Mouse (Mus musculus): ENCODE data around the gene Orc3. TPM values are rescaled to one million over a fixed set of nuclear protein-coding genes. Genes with fewer than 3 reads are reported as not detected.

Gene Orc3
- polyA plus RNA-seq, 1 experiment from 2014 or later = 30.3 TPM

GRCm38 (mm10) chr4:34551966-34552365, 62.8 kb downstream of the Orc3 start:
- in situ Hi-C loops (cut with MboI; ENCODE audit: low pct_unique_long_range_greater_than_20kb) = no loop called here
- no peak for TF ChIP-seq CTCF (IDR thresholded peaks at IDR 0.05)
- CTCF ChIA-PET = no interaction called here
- H3K27me3 ChIP-seq = no peaks in the 10 kb centered on the region
- POLR2A ChIA-PET = no interaction called here
- ATAC-seq (no peak), DNase-seq (ENCODE audit: low read depth, low spot score) (no peak)

GRCm38 (mm10) chr4:34551098-34551809, 63.5 kb downstream of the Orc3 start:
- TF ChIP-seq CTCF (IDR thresholded peaks at IDR 0.05) = no peak
- CTCF ChIA-PET = no interaction called here

GRCm38 (mm10) chr4:34550748-34551097, 64.0 kb downstream of the Orc3 start, which contains the start of gene Akirin2:
Gene Akirin2, plus strand, starts transcription at chr4:34550937.
- ChIA-PET CTCF (no interaction called here), POLR2A (no interaction called here)
- peak; percentile 36 for ATAC-seq
- no peak for DNase-seq (ENCODE audit: low read depth, low spot score)
- in situ Hi-C loops (cut with MboI; ENCODE audit: low pct_unique_long_range_greater_than_20kb) = no loop called here
- no peaks in the 10 kb centered on the region for H3K27me3 ChIP-seq
- TF ChIP-seq CTCF (IDR thresholded peaks at IDR 0.05) = no peak

More at GRCm38 (mm10) chr4:34551098-34551809, 63.5 kb downstream of the Orc3 start:
- POLR2A ChIA-PET = no interaction called here
- no peaks in the 10 kb centered on the region for H3K27me3 ChIP-seq
- peak; percentile 54 for ATAC-seq
- DNase-seq (ENCODE audit: low read depth, low spot score) = no peak
- in situ Hi-C loops (cut with MboI; ENCODE audit: low pct_unique_long_range_greater_than_20kb) = no loop called here

- ChIA-PET POLR2A (interaction anchor here (0.7 kb wide), 1 partner anchor 805 kb away, joined by 3 read pairs; no protein-coding TSS in a partner anchor), CTCF (no interaction called here)
- H3K27me3 ChIP-seq = no peaks in the 10 kb centered on the region
- no peak for TF ChIP-seq CTCF (IDR thresholded peaks at IDR 0.05)
- ATAC-seq (peak; percentile 94), DNase-seq (ENCODE audit: low read depth, low spot score) (peak; percentile 88)
- in situ Hi-C loops (cut with MboI; ENCODE audit: low pct_unique_long_range_greater_than_20kb) = no loop called here
Observed at GRCm38 (mm10) chr4:34549981-34550747, 64.6 kb downstream of the Orc3 start.

GRCm38 (mm10) chr4:34529941-34530340, 84.8 kb downstream of the Orc3 start:
- in situ Hi-C loops (cut with MboI; ENCODE audit: low pct_unique_long_range_greater_than_20kb) = no loop called here
- no peak for DNase-seq (ENCODE audit: low read depth, low spot score)
- POLR2A ChIA-PET = no interaction called here

GRCm38 (mm10) chr4:34529379-34529778, 85.4 kb downstream of the Orc3 start:
- DNase-seq (ENCODE audit: low read depth, low spot score) (no peak), ATAC-seq (no peak)
- ChIA-PET POLR2A (no interaction called here), CTCF (no interaction called here)
- no peak for TF ChIP-seq CTCF (IDR thresholded peaks at IDR 0.05)
- no peaks in the 10 kb centered on the region for H3K27me3 ChIP-seq
- in situ Hi-C loops (cut with MboI; ENCODE audit: low pct_unique_long_range_greater_than_20kb) = no loop called here

More at GRCm38 (mm10) chr4:34529941-34530340, 84.8 kb downstream of the Orc3 start:
- no peak for TF ChIP-seq CTCF (IDR thresholded peaks at IDR 0.05)
- CTCF ChIA-PET = no interaction called here
- H3K27me3 ChIP-seq = no peaks in the 10 kb centered on the region
- ATAC-seq = no peak

- no peaks in the 10 kb centered on the region for H3K27me3 ChIP-seq
- no peak for TF ChIP-seq CTCF (IDR thresholded peaks at IDR 0.05)
- CTCF ChIA-PET = no interaction called here
- DNase-seq (ENCODE audit: low read depth, low spot score) (no peak), ATAC-seq (no peak)
- POLR2A ChIA-PET = no interaction called here
- in situ Hi-C loops (cut with MboI; ENCODE audit: low pct_unique_long_range_greater_than_20kb) = no loop called here
Observed at GRCm38 (mm10) chr4:34528430-34529100, 86.2 kb downstream of the Orc3 start.

- H3K27me3 ChIP-seq = no peaks in the 10 kb centered on the region
- in situ Hi-C loops (cut with MboI; ENCODE audit: low pct_unique_long_range_greater_than_20kb) = no loop called here
- TF ChIP-seq CTCF (IDR thresholded peaks at IDR 0.05) = no peak
- ChIA-PET CTCF (interaction anchor here (0.6 kb wide), 1 partner anchor 18 kb away, joined by 3 read pairs; no protein-coding TSS in a partner anchor), POLR2A (no interaction called here)
- ATAC-seq (no peak), DNase-seq (ENCODE audit: low read depth, low spot score) (no peak)
Observed at GRCm38 (mm10) chr4:34526771-34527170, 88.0 kb downstream of the Orc3 start.

- CTCF ChIA-PET = interaction anchor here (1.3 kb wide), 1 partner anchor 152 kb away, joined by 3 read pairs; no protein-coding TSS in a partner anchor
- POLR2A ChIA-PET = no interaction called here
- no peak for TF ChIP-seq CTCF (IDR thresholded peaks at IDR 0.05)
- DNase-seq (ENCODE audit: low read depth, low spot score) (no peak), ATAC-seq (no peak)
- H3K27me3 ChIP-seq = no peaks in the 10 kb centered on the region
- in situ Hi-C loops (cut with MboI; ENCODE audit: low pct_unique_long_range_greater_than_20kb) = no loop called here
Observed at GRCm38 (mm10) chr4:34523586-34523985, 91.2 kb downstream of the Orc3 start.

GRCm38 (mm10) chr4:34522846-34523245, 91.9 kb downstream of the Orc3 start:
- no peaks in the 10 kb centered on the region for H3K27me3 ChIP-seq
- in situ Hi-C loops (cut with MboI; ENCODE audit: low pct_unique_long_range_greater_than_20kb) = no loop called here
- DNase-seq (ENCODE audit: low read depth, low spot score) (peak; percentile 72), ATAC-seq (peak; percentile 98)
- ChIA-PET POLR2A (no interaction called here), CTCF (interaction anchor here (1.3 kb wide), 1 partner anchor 151 kb away, joined by 3 read pairs; no protein-coding TSS in a partner anchor)
- TF ChIP-seq CTCF (IDR thresholded peaks at IDR 0.05) = no peak

Other genes starting within 250 kb of the Orc3 start
- gene Akirin2, start 64.0 kb downstream of the Orc3 start, polyA plus RNA-seq (2021) = 51.0 TPM
- 23.6 TPM for gene Rars2, start within 50 bp of the Orc3 start, polyA plus RNA-seq (2021)
- 20.6 TPM for gene Slc35a1, start 72.5 kb upstream of the Orc3 start, polyA plus RNA-seq (2021)
- gene Cfap206, start 115.3 kb upstream of the Orc3 start, polyA plus RNA-seq (2021) = 0.12 TPM
- not detected for gene Gm136, start 141.3 kb upstream of the Orc3 start, polyA plus RNA-seq (2021)
- gene Smim8, start 163.5 kb upstream of the Orc3 start, polyA plus RNA-seq (2021) = 18.7 TPM

Measured in Patski (cell line).